Mouse (Mus musculus) layer of hippocampus, adult 9-10 months (tissue): ENCODE measurements around the gene Rnf141.
A peak's percentile ranks its signal among the peaks of the same experiment; 100 is the strongest.

Source experiments
- DNase-seq: peaks from one replicate; pipeline ENCODE4 v3.0.0; 2022; ENCODE audit warnings: low spot score

The Rnf141 gene

DNA sequence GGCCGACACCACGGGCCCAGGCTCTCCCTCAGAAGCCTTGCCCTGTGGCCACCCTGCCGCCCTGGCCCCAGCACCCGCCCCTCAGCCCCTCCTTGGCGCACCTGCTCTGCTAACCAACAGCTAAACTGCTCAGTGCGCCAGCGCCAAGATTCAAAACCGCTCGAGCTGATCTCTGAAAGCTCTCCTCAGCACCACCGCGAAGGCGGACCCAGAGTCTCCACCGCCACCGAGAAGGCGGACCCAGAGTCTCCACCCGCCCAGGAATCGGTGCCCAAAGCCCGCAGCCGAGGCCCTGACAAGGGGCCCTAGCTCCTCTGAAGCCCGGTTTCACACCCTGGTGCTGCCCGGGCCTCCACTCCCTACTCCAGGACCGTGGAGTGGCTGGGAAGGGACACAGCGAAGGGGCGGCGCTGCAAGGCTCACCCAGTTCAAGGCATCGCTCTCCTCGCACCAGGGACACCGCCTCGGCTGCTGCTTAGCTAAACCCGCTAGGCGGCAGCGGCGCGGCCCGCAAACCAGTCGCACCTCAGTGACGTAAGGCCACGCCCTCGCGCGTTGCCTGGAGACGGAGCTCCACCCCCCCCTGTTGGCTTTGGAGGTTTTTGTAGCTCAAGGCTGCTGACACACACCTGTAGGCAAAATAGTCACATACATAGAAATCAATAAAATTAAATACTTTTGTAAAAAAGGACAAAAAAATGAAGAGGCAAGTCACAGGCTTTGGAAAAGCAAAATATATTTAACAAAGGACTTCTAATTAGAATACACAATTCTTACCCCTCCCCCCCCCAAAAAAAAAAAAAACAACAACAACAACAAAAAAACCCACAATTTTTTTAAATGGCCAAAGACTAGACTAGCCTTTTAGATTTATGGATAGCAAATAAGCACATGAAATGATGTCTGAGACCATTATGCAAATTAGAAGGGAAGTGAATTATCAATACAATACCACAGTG, at the start of gene Rnf141:
Rnf141 (minus strand) TSS at position 542 of the 959 bp plus-strand sequence.
- DNase-seq, result peak; percentile 64

- peak; percentile 13 for DNase-seq
Measured at GRCm38 (mm10) chr7:110891501-110891986, 47.3 kb upstream of the Rnf141 start.

- DNase-seq, result no peak
Measured at GRCm38 (mm10) chr7:110881746-110882333, 37.6 kb upstream of the Rnf141 start.

DNA sequence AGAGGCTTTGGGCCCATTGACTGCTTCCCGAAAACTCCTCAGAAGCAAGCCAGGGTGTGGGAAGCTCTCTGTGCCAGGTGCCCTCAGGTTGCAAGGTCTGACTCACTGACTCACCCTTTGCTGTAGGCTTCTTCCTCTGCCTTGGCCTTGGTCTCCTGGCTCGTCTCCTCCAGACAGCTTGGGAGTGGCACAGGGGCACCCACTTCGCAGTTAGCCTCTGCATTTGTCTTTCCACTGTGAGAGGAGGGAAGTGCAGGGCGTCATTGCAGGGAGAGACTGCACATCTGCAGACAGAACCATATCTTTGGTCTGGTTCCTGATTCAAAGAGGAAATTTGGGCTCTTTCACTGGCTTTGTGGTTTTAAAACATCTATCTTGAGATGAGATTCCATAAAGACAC, 33.8 kb upstream of the Rnf141 start:
- DNase-seq, result no peak

DNA sequence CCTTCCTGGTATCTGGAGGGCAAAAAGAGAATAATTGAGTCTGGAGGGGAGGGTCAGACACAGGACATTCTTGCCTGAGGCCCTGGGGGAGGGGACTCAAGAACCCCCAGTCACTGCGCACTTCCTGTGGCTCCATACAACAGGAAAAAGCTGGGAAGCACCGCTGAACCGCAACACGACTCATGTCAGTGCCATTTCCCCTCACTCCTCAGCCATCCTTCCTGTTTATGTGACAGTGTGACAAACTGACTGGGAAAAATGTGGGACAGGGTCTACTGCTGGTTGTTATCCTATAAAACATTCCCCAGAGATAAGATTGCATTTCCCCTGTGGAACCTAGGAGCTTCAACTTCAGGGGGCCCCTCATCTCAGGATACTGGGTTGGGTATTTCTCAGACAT, 32.7 kb upstream of the Rnf141 start:
- no peak for DNase-seq

- DNase-seq, result no peak
Measured at GRCm38 (mm10) chr7:110868807-110869206, 24.6 kb upstream of the Rnf141 start.

DNA sequence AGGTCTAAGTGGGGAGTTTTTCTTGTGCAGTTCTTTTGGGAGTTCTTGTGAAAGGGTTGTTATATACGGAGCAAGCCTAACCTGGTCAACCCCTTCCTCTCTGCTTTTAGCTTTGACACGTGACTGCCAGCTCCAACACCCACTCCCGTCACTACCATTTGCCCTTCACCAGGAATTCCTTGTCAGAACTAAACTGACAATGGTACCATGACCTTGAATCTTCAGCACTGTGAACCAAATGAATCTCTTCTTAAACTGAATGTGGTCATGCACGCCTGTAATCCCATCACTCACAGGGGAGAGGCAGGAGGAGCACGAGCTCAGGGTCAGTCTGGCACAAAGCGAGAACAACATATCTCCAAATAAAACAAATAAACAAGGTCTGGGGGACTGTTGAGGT, 22.9 kb upstream of the Rnf141 start:
- no peak for DNase-seq

- no peak for DNase-seq
Measured at GRCm38 (mm10) chr7:110866021-110866420, 21.8 kb upstream of the Rnf141 start.

GRCm38 (mm10) chr7:110865570-110865969, 21.3 kb upstream of the Rnf141 start:
- no peak for DNase-seq

- no peak for DNase-seq
Measured at GRCm38 (mm10) chr7:110865038-110865437, 20.8 kb upstream of the Rnf141 start.

- no peak for DNase-seq
Measured at GRCm38 (mm10) chr7:110862751-110863289, 18.6 kb upstream of the Rnf141 start, which contains the start of gene Lyve1. Gene Lyve1 (minus strand): TSS chr7:110863239.

GRCm38 (mm10) chr7:110860129-110860528, 15.9 kb upstream of the Rnf141 start:
- no peak for DNase-seq

GRCm38 (mm10) chr7:110855604-110856003, 11.3 kb upstream of the Rnf141 start:
- no peak for DNase-seq

GRCm38 (mm10) chr7:110854927-110855546, 10.8 kb upstream of the Rnf141 start:
- DNase-seq, result no peak

GRCm38 (mm10) chr7:110854519-110854918, 10.3 kb upstream of the Rnf141 start:
- DNase-seq, result peak; percentile 40

GRCm38 (mm10) chr7:110853611-110854010, 9.4 kb upstream of the Rnf141 start:
- DNase-seq, result no peak

DNA sequence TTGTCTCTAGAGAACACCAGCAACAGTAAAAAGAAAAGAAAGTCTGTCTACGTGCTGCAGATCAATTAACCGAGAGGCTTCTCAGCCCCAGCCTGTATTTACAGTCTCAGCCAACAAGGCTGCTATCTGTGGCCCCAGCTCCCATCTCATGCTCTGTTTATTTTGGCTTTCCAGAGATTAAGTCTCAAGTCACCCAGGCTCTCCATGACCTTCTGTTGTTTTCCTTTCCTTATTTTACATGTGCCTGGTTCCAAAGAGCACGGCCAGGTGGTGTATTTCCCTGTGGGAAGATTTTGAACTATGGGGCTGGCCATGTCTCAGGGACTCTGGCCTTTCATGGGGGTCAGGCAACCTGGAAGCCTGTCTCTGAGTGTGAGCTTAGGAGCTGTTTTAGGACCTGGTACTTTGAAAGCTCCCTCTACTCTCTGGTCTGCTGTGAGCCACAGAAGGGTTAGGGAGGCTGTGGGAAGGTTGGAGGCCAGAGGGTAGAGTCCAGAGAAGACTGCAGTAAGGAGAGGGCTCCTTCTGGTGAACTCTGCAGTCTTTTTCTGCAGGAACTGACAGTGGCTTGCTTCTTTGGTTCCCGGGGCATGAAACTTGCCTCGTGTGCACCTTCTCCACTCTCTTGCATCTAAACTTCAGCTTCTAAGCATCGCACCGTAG, 7.4 kb upstream of the Rnf141 start:
- no peak for DNase-seq

- no peak for DNase-seq
Measured at GRCm38 (mm10) chr7:110848371-110848770, 4.1 kb upstream of the Rnf141 start.

DNA sequence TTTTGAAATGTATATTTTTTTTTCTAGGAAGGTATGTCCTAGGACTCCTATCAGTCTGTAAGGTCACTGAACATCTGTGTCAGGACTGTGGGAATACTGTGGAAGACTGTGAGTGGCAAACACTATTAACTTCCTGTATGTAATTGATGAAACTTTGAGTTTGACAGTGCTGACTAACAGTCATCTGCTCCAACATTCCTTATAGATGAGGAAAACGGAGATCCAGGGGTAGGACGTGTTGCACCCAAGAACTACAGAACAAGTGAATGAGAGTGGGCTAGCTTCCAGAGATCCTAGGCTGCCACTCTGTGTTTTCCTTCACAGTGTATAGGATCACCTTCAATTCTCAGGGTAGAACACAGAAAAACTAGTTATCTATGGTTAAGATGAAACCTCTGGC, 3.1 kb upstream of the Rnf141 start:
- no peak for DNase-seq

GRCm38 (mm10) chr7:110840332-110840731, 3.9 kb downstream of the Rnf141 start:
- no peak for DNase-seq

DNA sequence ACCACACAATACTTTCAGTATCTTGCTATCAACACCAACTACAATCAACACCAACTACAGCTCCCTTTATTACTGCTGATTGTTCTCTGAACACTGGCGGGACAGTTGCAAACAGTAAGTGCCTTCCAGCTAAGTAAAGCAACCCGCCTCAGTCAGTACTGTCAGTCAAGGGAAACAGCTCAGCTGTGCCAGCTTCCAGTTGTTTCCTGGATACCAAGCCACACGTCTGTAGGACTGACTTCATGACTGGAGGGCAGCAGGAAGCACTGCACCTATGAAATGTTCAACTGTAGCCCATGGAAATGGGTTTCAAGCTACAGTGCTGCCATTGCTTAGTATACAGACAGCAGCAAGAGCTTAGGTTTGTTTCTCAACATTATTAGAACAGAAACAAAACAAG, 9.7 kb downstream of the Rnf141 start:
- no peak for DNase-seq

DNA sequence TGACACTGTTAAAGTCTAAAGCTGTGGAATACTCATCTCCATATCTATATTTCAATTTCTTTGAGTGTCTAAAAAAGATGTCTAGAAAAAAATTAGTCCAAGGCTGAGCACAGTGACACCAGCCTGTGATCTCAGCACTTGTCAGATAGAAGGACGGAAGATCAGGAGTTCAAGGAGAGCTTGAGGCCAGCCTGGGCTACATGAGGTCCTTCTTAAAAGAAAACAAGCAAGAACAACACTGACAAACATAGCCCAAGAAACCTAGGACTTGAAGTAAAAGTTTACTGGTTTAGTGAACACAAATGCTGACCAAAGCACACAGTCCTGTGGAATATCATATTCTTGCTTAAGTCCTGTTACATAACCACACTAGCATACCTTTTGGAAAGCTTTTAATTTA, 10.2 kb downstream of the Rnf141 start:
- DNase-seq, result no peak
